Mouse (Mus musculus) cortical plate, adult 2 months (tissue): ENCODE data around the gene N4bp2l1. TPM values are rescaled to one million over a fixed set of nuclear protein-coding genes. Genes with fewer than 3 reads are reported as not detected.

Experiments
- H3K27ac ChIP-seq: fragments of 200-500 bp; 2 replicates; pipeline ENCODE4 v1.5.1; 2012; ENCODE audit warnings: low read length, control low read depth, inconsistent platforms; ENCODE audit not compliant: insufficient read depth
- H3K4me1 ChIP-seq: fragments of 200-500 bp; 2 replicates; pipeline ENCODE4 v1.6.1; 2011; ENCODE audit warnings: low read length; ENCODE audit not compliant: control insufficient read depth, insufficient read depth
- H3K4me3 ChIP-seq: fragments of 200-500 bp; 2 replicates; pipeline ENCODE4 v1.5.1; 2011; ENCODE audit warnings: mild to moderate bottlenecking, low read length, control low read depth; ENCODE audit not compliant: insufficient read depth
- CTCF ChIP-seq: fragments of 200-500 bp; IDR thresholded peaks from 2 replicates; pipeline ENCODE4 v1.5.1; 2011; ENCODE audit warnings: mild to moderate bottlenecking, control low read depth, low read length; ENCODE audit not compliant: insufficient read depth; ENCODE audit errors: extremely low read depth
- POLR2A ChIP-seq: fragments of 200-500 bp; IDR thresholded peaks from 2 replicates; pipeline ENCODE4 v1.6.1; 2011; ENCODE audit warnings: mild to moderate bottlenecking, low read length, control low read depth; ENCODE audit not compliant: insufficient read depth; ENCODE audit errors: extremely low read depth
- polyA plus RNA-seq: library from polyadenylated mRNA; depleted of rRNA; stranded (reverse); fragments of >200 nt; gene quantifications from 2 replicates; pipeline ENCODE4 v1.2.3, GENCODE M21; 2012

The N4bp2l1 gene
- polyA plus RNA-seq, 1 experiment = 57.1 TPM

- Histone ChIP-seq H3K27ac (no peak overlapping the region), H3K4me1 (no peaks in the 10 kb centered on the region), H3K4me3 (no peak overlapping the region)
- TF ChIP-seq CTCF (no peak), POLR2A (no peak)
These were observed 21.8 kb upstream of the N4bp2l1 start for GRCm38 (mm10) chr5:150618599-150619355.

GRCm38 (mm10) chr5:150616731-150617130 lies 19.7 kb upstream of the N4bp2l1 start:
- H3K27ac ChIP-seq = no peak overlapping the region
- TF ChIP-seq CTCF (no peak), POLR2A (no peak)
- no peak overlapping the region for H3K4me3 ChIP-seq
- H3K4me1 ChIP-seq = no peaks in the 10 kb centered on the region

GRCm38 (mm10) chr5:150616216-150616615 lies 19.2 kb upstream of the N4bp2l1 start:
- no peak overlapping the region for H3K27ac ChIP-seq
- TF ChIP-seq POLR2A (no peak), CTCF (no peak)

GRCm38 (mm10) chr5:150614054-150614453 lies 17.1 kb upstream of the N4bp2l1 start:
- Histone ChIP-seq H3K4me3 (no peak overlapping the region), H3K4me1 (no peaks in the 10 kb centered on the region), H3K27ac (no peak overlapping the region)
- no peak for TF ChIP-seq POLR2A
- TF ChIP-seq CTCF = no peak

More at GRCm38 (mm10) chr5:150616216-150616615, 19.2 kb upstream of the N4bp2l1 start:
- Histone ChIP-seq H3K4me1 (no peaks in the 10 kb centered on the region), H3K4me3 (no peak overlapping the region)

- Histone ChIP-seq H3K27ac (no peak overlapping the region), H3K4me3 (no peak overlapping the region), H3K4me1 (no peaks in the 10 kb centered on the region)
- TF ChIP-seq POLR2A (no peak), CTCF (no peak)
These were observed 14.7 kb upstream of the N4bp2l1 start for GRCm38 (mm10) chr5:150611697-150612096.

GRCm38 (mm10) chr5:150611136-150611535 lies 14.1 kb upstream of the N4bp2l1 start:
- TF ChIP-seq POLR2A = no peak
- TF ChIP-seq CTCF = no peak
- Histone ChIP-seq H3K4me1 (no peaks in the 10 kb centered on the region), H3K27ac (no peak overlapping the region), H3K4me3 (no peak overlapping the region)

GRCm38 (mm10) chr5:150607631-150608030 lies 10.6 kb upstream of the N4bp2l1 start:
- Histone ChIP-seq H3K4me1 (no peaks in the 10 kb centered on the region), H3K27ac (no peak overlapping the region), H3K4me3 (no peak overlapping the region)
- TF ChIP-seq CTCF (no peak), POLR2A (no peak)

- H3K4me1 ChIP-seq = peaks cover 2% of the 10 kb centered on the region
- H3K4me3 ChIP-seq = no peak overlapping the region
- TF ChIP-seq CTCF = no peak
- TF ChIP-seq POLR2A = no peak
- no peak overlapping the region for H3K27ac ChIP-seq
These were observed 9.1 kb upstream of the N4bp2l1 start for GRCm38 (mm10) chr5:150606131-150606530.

- Histone ChIP-seq H3K4me1 (peaks cover 2% of the 10 kb centered on the region), H3K4me3 (no peak overlapping the region), H3K27ac (no peak overlapping the region)
- TF ChIP-seq POLR2A = no peak
- no peak for TF ChIP-seq CTCF
These were observed 4.6 kb upstream of the N4bp2l1 start for GRCm38 (mm10) chr5:150601441-150602230.
